Mouse (Mus musculus) midbrain, embryonic 14.5 days (tissue): ENCODE results near the gene B3galt4. TPM values are rescaled to one million over a fixed set of nuclear protein-coding genes. Genes with fewer than 3 reads are reported as not detected.
A peak's percentile ranks its signal among the peaks of the same experiment; 100 is the strongest.

Source experiments
- ATAC-seq: fragments of 200-750 bp; cut with Nextera tagmentation; 2 replicates; pipeline ENCODE4 v1.8.0; 2017; ENCODE audit warnings: moderate number of reproducible peaks, moderate library complexity; ENCODE audit not compliant: low FRiP score, low TSS enrichment
- DNase-seq: peaks from one replicate; pipeline ENCODE4 v3.0.0-alpha.2; 2015
- H3K27ac ChIP-seq: fragments of 300-500 bp; sonication (generic); replicated peaks from 2 replicates; pipeline ENCODE4 v1.5.1; 2014; ENCODE audit warnings: mild to moderate bottlenecking, low read depth, low read length, moderate library complexity
- H3K27me3 ChIP-seq: fragments of 300-500 bp; sonication (generic); 2 replicates; pipeline ENCODE4 v1.6.1; 2014; ENCODE audit warnings: low read length, control low read depth, mixed read lengths; ENCODE audit not compliant: control insufficient read depth, insufficient read depth
- H3K36me3 ChIP-seq: fragments of 300-500 bp; sonication (generic); 2 replicates; pipeline ENCODE4 v1.6.1; 2014; ENCODE audit warnings: low read length, control low read depth; ENCODE audit not compliant: control insufficient read depth, insufficient read depth
- H3K4me1 ChIP-seq: fragments of 300-500 bp; sonication (generic); 2 replicates; pipeline ENCODE4 v1.6.1; 2014; ENCODE audit warnings: mild to moderate bottlenecking, antibody characterized with exemption, low read length, control low read depth; ENCODE audit not compliant: control insufficient read depth, insufficient read depth
- H3K4me2 ChIP-seq: fragments of 300-500 bp; sonication (generic); 2 replicates; pipeline ENCODE4 v1.6.1; 2014; ENCODE audit warnings: mild to moderate bottlenecking, low read length, moderate library complexity
- H3K4me3 ChIP-seq: fragments of 300-500 bp; sonication (generic); replicated peaks from 2 replicates; pipeline ENCODE4 v1.5.1; 2014; ENCODE audit warnings: low read depth, low read length
- H3K9ac ChIP-seq: fragments of 300-500 bp; sonication (generic); replicated peaks from 2 replicates; pipeline ENCODE4 v1.6.1; 2014; ENCODE audit warnings: mild to moderate bottlenecking, low read length, moderate library complexity
- H3K9me3 ChIP-seq: fragments of 300-500 bp; sonication (generic); 2 replicates; pipeline ENCODE4 v1.6.1; 2016; ENCODE audit warnings: low read length, control low read depth, mixed read lengths; ENCODE audit not compliant: control insufficient read depth
- WGBS: fragments of 180-500 bp; shearing (Covaris S2); extraction: QIAGEN DNeasy Blood & Tissue Kit; methylation state at CpG from one replicate; pipeline ENCODE4 v1.1.7; 2014; 5-methylcytosine and 5-hydroxymethylcytosine counted together
- polyA plus RNA-seq: library from polyadenylated mRNA; unstranded; fragments of >200 nt; fragmentation: Nextera tagmentation; extraction: Ambion mirVana; gene quantifications from 2 replicates; pipeline ENCODE4 v1.2.1, GENCODE M21; 2014

The B3galt4 gene
- polyA plus RNA-seq, 1 experiment from 2014 or later: 8.0 TPM

GRCm38 (mm10) chr17:33940981-33941380 is 10.3 kb downstream of the B3galt4 start:
- Histone ChIP-seq H3K4me3 (peak overlapping the region; percentile 67), H3K27ac (no peak overlapping the region), H3K4me1 (peaks cover 16% of the 10 kb centered on the region), H3K27me3 (no peaks in the 10 kb centered on the region), H3K4me2 (peak overlapping the region; percentile 95), H3K36me3 (peaks cover 55% of the 10 kb centered on the region), H3K9me3 (no peaks in the 10 kb centered on the region), H3K9ac (peak overlapping the region; percentile 58)
- WGBS: 4% methylated on average over 26 of the region's 26 CpGs
- DNase-seq: no peak
- ATAC-seq: 0 out of 2 replicates have a peak, but pooled peaks have one; percentile 7

- peaks cover 55% of the 10 kb centered on the region for H3K36me3 ChIP-seq
- WGBS: under 1% methylated on average over 36 of the region's 36 CpGs
These were observed 11.0 kb downstream of the B3galt4 start, which contains the start of the genes Pfdn6 and Wdr46 for GRCm38 (mm10) chr17:33940206-33940805. Gene Pfdn6, minus strand, starts transcription at chr17:33940343. Gene Wdr46, plus strand, starts transcription at chr17:33940660.

GRCm38 (mm10) chr17:33938783-33939182 is 12.5 kb downstream of the B3galt4 start:
- Histone ChIP-seq H3K4me1 (peaks cover 16% of the 10 kb centered on the region), H3K27ac (no peak overlapping the region), H3K27me3 (no peaks in the 10 kb centered on the region), H3K9ac (no peak overlapping the region), H3K9me3 (no peaks in the 10 kb centered on the region), H3K4me2 (peak overlapping the region; percentile 95; the same call in 1 of the 2 replicates), H3K36me3 (peaks cover 48% of the 10 kb centered on the region), H3K4me3 (no peak overlapping the region)
- DNase-seq: no peak
- no peak for ATAC-seq
- 88% methylated on average over 11 of the region's 11 CpGs for WGBS

More at GRCm38 (mm10) chr17:33940206-33940805, 11.0 kb downstream of the B3galt4 start, which contains the start of the genes Pfdn6 and Wdr46:
- Histone ChIP-seq H3K9me3 (no peaks in the 10 kb centered on the region), H3K27ac (no peak within 1 kb of the TSS), H3K4me3 (peak within 1 kb of the TSS; percentile 67), H3K9ac (peak within 1 kb of the TSS; percentile 65), H3K27me3 (no peaks in the 10 kb centered on the region), H3K4me1 (peaks cover 16% of the 10 kb centered on the region), H3K4me2 (peak within 1 kb of the TSS; percentile 95)
- DNase-seq: peak; percentile 96
- ATAC-seq: peak; percentile 91

- DNase-seq (no peak), ATAC-seq (no peak)
- Histone ChIP-seq H3K4me1 (peaks cover 16% of the 10 kb centered on the region), H3K9me3 (no peaks in the 10 kb centered on the region), H3K4me3 (no peak overlapping the region), H3K9ac (no peak overlapping the region), H3K36me3 (peaks cover 52% of the 10 kb centered on the region), H3K4me2 (no peak overlapping the region), H3K27me3 (no peaks in the 10 kb centered on the region), H3K27ac (no peak overlapping the region)
- WGBS: 83% methylated on average over 15 of the region's 15 CpGs
These were observed 14.3 kb downstream of the B3galt4 start for GRCm38 (mm10) chr17:33936993-33937392.

GRCm38 (mm10) chr17:33935422-33936055 is 15.7 kb downstream of the B3galt4 start:
- Histone ChIP-seq H3K27ac (no peak overlapping the region), H3K4me3 (no peak overlapping the region), H3K9me3 (no peaks in the 10 kb centered on the region), H3K4me2 (no peak overlapping the region), H3K9ac (no peak overlapping the region), H3K27me3 (no peaks in the 10 kb centered on the region), H3K36me3 (peaks cover 52% of the 10 kb centered on the region), H3K4me1 (peaks cover 16% of the 10 kb centered on the region)
- DNase-seq (no peak), ATAC-seq (no peak)
- WGBS: 91% methylated on average over 21 of the region's 21 CpGs

- no peaks in the 10 kb centered on the region for H3K9me3 ChIP-seq
- ATAC-seq: no peak
- no peak overlapping the region for H3K4me2 ChIP-seq
- no peak for DNase-seq
- WGBS: 91% methylated on average over 15 of the region's 15 CpGs
- H3K27ac ChIP-seq: no peak overlapping the region
- H3K4me1 ChIP-seq: peaks cover 16% of the 10 kb centered on the region
- H3K27me3 ChIP-seq: no peaks in the 10 kb centered on the region
- no peak overlapping the region for H3K9ac ChIP-seq
- H3K36me3 ChIP-seq: peaks cover 41% of the 10 kb centered on the region
- no peak overlapping the region for H3K4me3 ChIP-seq
These were observed 18.3 kb downstream of the B3galt4 start for GRCm38 (mm10) chr17:33932970-33933369.

- Histone ChIP-seq H3K4me2 (no peak overlapping the region), H3K27ac (no peak overlapping the region), H3K4me1 (peaks cover 16% of the 10 kb centered on the region), H3K9me3 (no peaks in the 10 kb centered on the region), H3K9ac (no peak overlapping the region), H3K27me3 (no peaks in the 10 kb centered on the region), H3K4me3 (no peak overlapping the region), H3K36me3 (peaks cover 40% of the 10 kb centered on the region)
- ATAC-seq (no peak), DNase-seq (no peak)
- WGBS: 85% methylated on average over 14 of the region's 14 CpGs
These were observed 18.8 kb downstream of the B3galt4 start for GRCm38 (mm10) chr17:33932448-33932847.

- H3K36me3 ChIP-seq: peaks cover 35% of the 10 kb centered on the region
- ATAC-seq (no peak), DNase-seq (no peak)
- no peaks in the 10 kb centered on the region for H3K27me3 ChIP-seq
- H3K4me2 ChIP-seq: no peak overlapping the region
- H3K4me1 ChIP-seq: peaks cover 16% of the 10 kb centered on the region
- WGBS: 91% methylated on average over 11 of the region's 11 CpGs
- no peak overlapping the region for H3K9ac ChIP-seq
- H3K4me3 ChIP-seq: 0 out of 2 replicates have a peak overlapping the region, but pooled peaks have one; percentile 3
- no peaks in the 10 kb centered on the region for H3K9me3 ChIP-seq
- H3K27ac ChIP-seq: no peak overlapping the region
These were observed 19.3 kb downstream of the B3galt4 start for GRCm38 (mm10) chr17:33931947-33932346.
